In the genomic region with DNA sequence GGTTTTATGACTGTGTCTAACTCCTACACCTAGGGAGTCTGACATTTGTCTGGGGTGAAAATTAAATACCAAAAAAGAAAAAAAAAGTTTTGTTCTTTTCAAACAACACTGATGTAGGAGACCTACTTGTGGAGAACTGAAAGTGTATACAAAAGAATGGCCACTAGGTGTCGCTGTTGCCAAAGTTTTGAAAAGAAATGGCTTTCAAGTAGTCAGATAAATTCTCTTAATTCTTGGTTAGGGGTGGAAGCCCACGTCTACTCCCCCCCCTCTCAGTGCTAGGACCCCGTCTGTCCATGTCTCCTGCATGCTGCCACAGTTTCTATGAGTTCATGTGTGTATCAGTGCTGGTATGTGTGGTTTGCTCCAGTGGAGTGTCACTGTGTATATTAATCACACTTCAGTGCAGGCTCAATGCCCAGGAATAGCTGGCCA, we compare ENCODE assay signal across 9 mouse cellular contexts.
DNase-seq lines count a peak whose midpoint lies in the region; ATAC-seq and TF ChIP-seq lines count a peak whose summit lies in the region.
"Had no signal": no experiment of that assay in that cellular context is flagged by ENCODE, and none has a peak within 500 bp of the region (broad histone marks: within the 10 kb centered on the region; RNA-seq: fewer than 3 reads in every experiment).

No protein-coding gene starts in this region.

- TF ChIP-seq CTCF in stomach, postnatal 0 days (IDR thresholded peaks at IDR 0.05; ENCODE audit: low read depth) = peak; percentile 84

- WGBS in embryonic facial prominence, embryonic 14.5 days = 0% methylated on average over 3 of the region's 3 CpGs
- WGBS in hindbrain, embryonic 14.5 days = 2% methylated on average over 3 of the region's 3 CpGs
- WGBS in midbrain, embryonic 14.5 days = 0% methylated on average over 3 of the region's 3 CpGs
- 0% methylated on average over 3 of the region's 3 CpGs for WGBS in stomach, postnatal 0 days

- no peaks in the 10 kb centered on the region for H3K9me3 ChIP-seq in embryonic facial prominence, embryonic 14.5 days (ENCODE audit: control insufficient read depth, low read length)
- H3K9me3 ChIP-seq in hindbrain, embryonic 14.5 days (ENCODE audit: control insufficient read depth, low read length) = no peaks in the 10 kb centered on the region
- no peaks in the 10 kb centered on the region for H3K9me3 ChIP-seq in midbrain, embryonic 14.5 days (ENCODE audit: control insufficient read depth, low read length)
- H3K9me3 ChIP-seq in stomach, postnatal 0 days (ENCODE audit: control insufficient read depth, low read length) = no peaks in the 10 kb centered on the region
- H3K9me3 ChIP-seq: stomach, embryonic 15.5 days had no signal

- TF ChIP-seq EP300 in stomach, postnatal 0 days (optimal IDR thresholded peaks at IDR 0.05) = no peak

- H3K4me2 ChIP-seq in embryonic facial prominence, embryonic 14.5 days (ENCODE audit: low read depth, low read length) = no peak overlapping the region
- H3K4me2 ChIP-seq in hindbrain, embryonic 14.5 days (replicated peaks) = no peak overlapping the region
- H3K4me2 ChIP-seq in midbrain, embryonic 14.5 days (ENCODE audit: low read length) = no peak overlapping the region
- H3K4me2 ChIP-seq in stomach, postnatal 0 days (replicated peaks; ENCODE audit: low read depth) = peak overlapping the region; percentile 8; the same call in 1 of the 2 replicates
- H3K4me2 ChIP-seq: stomach, embryonic 15.5 days had no signal

- peak; percentile 42 for ATAC-seq in embryonic facial prominence, embryonic 14.5 days (ENCODE audit: low read depth)
- ATAC-seq in hindbrain, embryonic 14.5 days (ENCODE audit: low FRiP score) = peak; percentile 28; the same call in 1 of the 2 replicates
- 0 out of 2 replicates have a peak, but pooled peaks have one; percentile 52 for ATAC-seq in midbrain, embryonic 14.5 days (ENCODE audit: low FRiP score, low TSS enrichment)
- peak; percentile 65 for ATAC-seq in stomach, postnatal 0 days (ENCODE audit: low FRiP score, low TSS enrichment)

- H3K27ac ChIP-seq in embryonic facial prominence, embryonic 14.5 days (replicated peaks; ENCODE audit: low read depth, low read length) = no peak overlapping the region
- H3K27ac ChIP-seq in hindbrain, embryonic 14.5 days = no peak overlapping the region
- H3K27ac ChIP-seq in midbrain, embryonic 14.5 days (replicated peaks; ENCODE audit: low read depth, low read length) = no peak overlapping the region
- no peak overlapping the region for H3K27ac ChIP-seq in stomach, postnatal 0 days (replicated peaks)
- H3K27ac ChIP-seq: stomach, embryonic 15.5 days had no signal

- no peaks in the 10 kb centered on the region for H3K27me3 ChIP-seq in embryonic facial prominence, embryonic 14.5 days (replicated peaks; ENCODE audit: control insufficient read depth, insufficient read depth, low read length)
- no peaks in the 10 kb centered on the region for H3K27me3 ChIP-seq in hindbrain, embryonic 14.5 days (ENCODE audit: control insufficient read depth, insufficient read depth, low read length)
- no peaks in the 10 kb centered on the region for H3K27me3 ChIP-seq in midbrain, embryonic 14.5 days (ENCODE audit: control insufficient read depth, insufficient read depth, low read length)
- no peaks in the 10 kb centered on the region for H3K27me3 ChIP-seq in stomach, postnatal 0 days (ENCODE audit: control insufficient read depth, insufficient read depth, low read length)
- H3K27me3 ChIP-seq: stomach, embryonic 15.5 days had no signal

- H3K9ac ChIP-seq in embryonic facial prominence, embryonic 14.5 days (ENCODE audit: low read depth, low read length) = no peak overlapping the region
- no peak overlapping the region for H3K9ac ChIP-seq in hindbrain, embryonic 14.5 days
- no peak overlapping the region for H3K9ac ChIP-seq in midbrain, embryonic 14.5 days (replicated peaks; ENCODE audit: low read length)
- H3K9ac ChIP-seq in stomach, postnatal 0 days (ENCODE audit: low read length) = no peak overlapping the region
- H3K9ac ChIP-seq: stomach, embryonic 15.5 days had no signal

- no peaks in the 10 kb centered on the region for H3K36me3 ChIP-seq in embryonic facial prominence, embryonic 14.5 days (ENCODE audit: control insufficient read depth, insufficient read depth, low read length)
- no peaks in the 10 kb centered on the region for H3K36me3 ChIP-seq in hindbrain, embryonic 14.5 days (replicated peaks; ENCODE audit: control insufficient read depth, insufficient read depth)
- no peaks in the 10 kb centered on the region for H3K36me3 ChIP-seq in midbrain, embryonic 14.5 days (ENCODE audit: control insufficient read depth, insufficient read depth, low read length)
- no peaks in the 10 kb centered on the region for H3K36me3 ChIP-seq in stomach, postnatal 0 days (ENCODE audit: control insufficient read depth, insufficient read depth, low read length)
- H3K36me3 ChIP-seq: stomach, embryonic 15.5 days had no signal

- DNase-seq in layer of hippocampus, adult 11-12 months (ENCODE audit: low spot score) = peak; percentile 72
- no peak for DNase-seq in layer of hippocampus, postnatal 36 days
- DNase-seq in adrenal gland, postnatal 14 days = peak; percentile 72
- peak; percentile 70 for DNase-seq in embryonic facial prominence, embryonic 14.5 days (ENCODE audit: low spot score)
- peak; percentile 96 for DNase-seq in hindbrain, embryonic 14.5 days (ENCODE audit: low spot score)
- peak; percentile 58 to 81 for DNase-seq in left cerebral cortex, adult 18-20 months (ENCODE audit: low spot score in 2 of 2)
- DNase-seq in midbrain, embryonic 14.5 days = peak; percentile 93
- DNase-seq in stomach, postnatal 0 days (ENCODE audit: low spot score) = peak; percentile 68

- H3K4me3 ChIP-seq in embryonic facial prominence, embryonic 14.5 days (ENCODE audit: low read depth, low read length) = no peak overlapping the region
- no peak overlapping the region for H3K4me3 ChIP-seq in hindbrain, embryonic 14.5 days (replicated peaks; ENCODE audit: low read length)
- H3K4me3 ChIP-seq in midbrain, embryonic 14.5 days (replicated peaks; ENCODE audit: low read depth, low read length) = no peak overlapping the region
- H3K4me3 ChIP-seq in stomach, postnatal 0 days (ENCODE audit: low read depth, low read length) = peak overlapping the region; percentile 0; the same call in 1 of the 2 replicates
- H3K4me3 ChIP-seq: stomach, embryonic 15.5 days had no signal

- no peaks in the 10 kb centered on the region for H3K4me1 ChIP-seq in embryonic facial prominence, embryonic 14.5 days (ENCODE audit: control insufficient read depth, insufficient read depth, low read length)
- no peaks in the 10 kb centered on the region for H3K4me1 ChIP-seq in hindbrain, embryonic 14.5 days (replicated peaks; ENCODE audit: control insufficient read depth, insufficient read depth, low read length)
- H3K4me1 ChIP-seq in midbrain, embryonic 14.5 days (ENCODE audit: control insufficient read depth, insufficient read depth, low read length) = no peaks in the 10 kb centered on the region
- H3K4me1 ChIP-seq in stomach, postnatal 0 days (replicated peaks; ENCODE audit: control insufficient read depth, insufficient read depth) = no peaks in the 10 kb centered on the region

Comparison
In these comparisons a context has a peak if more than half of its experiments do, and no peak if none do; other contexts are left out.
1. DNase-seq: peak in layer of hippocampus, adult 11-12 months (single experiment), adrenal gland, postnatal 14 days (single experiment), embryonic facial prominence, embryonic 14.5 days (single experiment), hindbrain, embryonic 14.5 days (single experiment), left cerebral cortex, adult 18-20 months (2 of 2), midbrain, embryonic 14.5 days (single experiment) and stomach, postnatal 0 days (single experiment); none in layer of hippocampus, postnatal 36 days (0 of 2).
2. Peak in every context shown above with its lines, with median percentiles within 50 percentile points of each other: ATAC-seq.